Mouse (Mus musculus): Measurements from ENCODE around the gene Ndufs6. TPM values are rescaled to one million over a fixed set of nuclear protein-coding genes. Genes with fewer than 3 reads are reported as not detected.

Ndufs6 gene
- polyA plus RNA-seq, 1 experiment from 2014 or later, result 305 TPM

DNA sequence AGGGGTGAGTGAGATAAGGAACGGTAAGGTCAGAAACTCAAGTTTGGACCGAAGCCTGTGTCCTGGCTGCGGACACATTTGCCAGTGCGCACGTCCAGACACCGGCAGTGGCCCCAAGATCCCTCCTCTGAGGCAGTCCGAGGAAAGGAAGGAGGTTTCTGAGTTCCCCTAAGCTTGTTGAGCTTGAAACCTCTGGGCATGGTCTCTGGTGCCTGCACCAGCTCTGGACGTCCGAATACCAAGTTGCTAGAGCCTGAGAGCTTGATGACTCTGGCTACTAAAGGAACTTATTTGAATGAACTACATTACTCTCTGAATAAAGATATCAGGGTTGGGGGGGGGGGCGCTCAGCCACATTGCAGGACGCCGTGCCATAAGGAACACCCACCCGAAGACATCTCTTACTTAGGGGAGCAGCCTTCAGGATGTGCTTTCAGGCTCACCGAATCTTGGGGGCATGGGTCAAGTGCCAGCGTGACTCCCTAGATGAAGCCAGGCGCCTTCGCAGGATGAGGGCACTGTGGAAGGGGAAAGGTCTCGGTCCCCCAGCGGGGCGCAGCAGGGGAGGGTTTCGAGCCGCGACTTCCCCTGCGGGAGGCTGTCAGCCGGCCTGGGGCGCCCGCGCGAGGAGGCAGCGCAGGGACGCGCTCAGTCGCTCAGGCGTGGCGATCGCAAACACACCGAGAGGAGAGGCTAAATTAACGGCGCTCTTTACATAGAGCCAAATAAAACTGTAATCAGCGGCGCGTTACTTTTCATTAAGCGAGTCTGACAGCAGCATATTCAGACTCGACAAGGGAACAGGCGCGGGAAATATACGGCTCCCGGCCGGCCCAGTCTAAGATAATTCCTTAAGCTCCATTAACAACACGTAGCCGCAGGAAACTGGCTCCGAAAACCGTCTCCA lies 56.8 kb downstream of the Ndufs6 start:
- H3K27ac ChIP-seq (replicated peaks), result no peak overlapping the region
- no peaks in the 10 kb centered on the region for H3K9me3 ChIP-seq
- peak overlapping the region; percentile 54 for H3K4me2 ChIP-seq (replicated peaks)
- H3K27me3 ChIP-seq, result peaks cover 99% of the 10 kb centered on the region
- peak overlapping the region; percentile 32 for H3K4me3 ChIP-seq
- under 1% methylated on average over 52 of the region's 53 CpGs for WGBS
- H3K4me1 ChIP-seq, result peaks cover 18% of the 10 kb centered on the region
- no peaks in the 10 kb centered on the region for H3K36me3 ChIP-seq
- 0 out of 2 replicates have a peak, but pooled peaks have one; percentile 14 for ATAC-seq (ENCODE audit: low FRiP score, low read depth)
- H3K9ac ChIP-seq (replicated peaks), result 0 out of 2 replicates have a peak overlapping the region, but pooled peaks have one; percentile 2

DNA sequence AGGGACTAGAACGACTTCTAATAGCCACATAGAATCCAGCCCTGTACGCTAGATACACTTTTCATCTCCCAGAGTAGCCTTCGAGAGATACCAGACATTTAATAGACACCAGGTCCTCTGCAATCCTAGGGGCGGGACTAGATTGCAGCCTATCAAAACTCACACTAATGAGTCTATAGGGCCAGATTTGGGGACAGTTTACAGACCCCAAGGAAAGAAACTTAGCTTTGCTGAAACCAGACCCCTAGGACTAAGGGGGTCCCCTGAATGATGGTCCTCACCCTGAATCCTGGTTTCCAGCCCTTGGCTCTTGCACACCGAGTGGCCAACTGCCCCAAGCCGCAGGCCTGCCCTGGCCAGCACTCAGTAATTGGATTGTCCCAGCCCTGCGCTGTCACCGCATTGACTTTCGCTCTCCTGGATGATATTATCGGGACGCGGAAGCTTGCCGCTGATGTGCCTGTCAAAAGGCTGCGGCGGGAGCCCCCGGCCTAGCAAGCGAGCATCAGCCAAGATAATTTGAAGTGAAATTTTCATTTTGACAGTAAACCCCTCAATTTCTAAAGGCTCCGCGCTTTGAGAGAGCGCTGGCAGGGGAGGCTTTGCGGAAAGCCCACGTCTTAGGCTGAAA lies 57.8 kb downstream of the Ndufs6 start:
- 4% methylated on average over 22 of the region's 22 CpGs for WGBS
- peaks cover 20% of the 10 kb centered on the region for H3K4me1 ChIP-seq
- H3K27ac ChIP-seq (replicated peaks), result no peak overlapping the region
- peak overlapping the region; percentile 54 for H3K4me2 ChIP-seq (replicated peaks)
- ATAC-seq (ENCODE audit: low FRiP score, low read depth), result no peak
- no peaks in the 10 kb centered on the region for H3K9me3 ChIP-seq
- H3K9ac ChIP-seq (replicated peaks), result no peak overlapping the region
- H3K27me3 ChIP-seq, result peaks cover 99% of the 10 kb centered on the region
- H3K4me3 ChIP-seq, result peak overlapping the region; percentile 32
- H3K36me3 ChIP-seq, result no peaks in the 10 kb centered on the region

DNA sequence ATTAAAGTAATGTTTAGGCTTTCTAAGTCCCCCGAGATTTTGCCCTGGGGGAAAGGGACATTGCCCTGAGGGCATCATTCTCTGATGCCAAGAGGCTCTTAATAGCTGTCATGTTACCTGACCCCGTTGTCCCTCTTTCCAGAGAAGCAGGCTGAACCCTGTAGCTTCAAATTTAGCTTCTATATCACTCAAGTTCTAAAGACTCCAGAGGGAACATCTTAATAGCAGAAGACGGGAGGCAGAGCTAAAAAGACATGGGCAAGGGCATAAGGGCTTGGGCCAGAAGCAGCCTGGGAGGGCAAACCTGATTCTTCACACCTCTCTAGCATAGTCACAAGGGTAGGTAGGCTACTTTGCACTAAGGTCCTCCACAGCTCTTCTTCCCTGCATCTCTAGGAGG lies 58.5 kb downstream of the Ndufs6 start:
- ATAC-seq (ENCODE audit: low FRiP score, low read depth), result no peak
- 14% methylated on average over 3 of the region's 3 CpGs for WGBS
- H3K4me2 ChIP-seq (replicated peaks), result no peak overlapping the region
- H3K27ac ChIP-seq (replicated peaks), result no peak overlapping the region
- no peaks in the 10 kb centered on the region for H3K9me3 ChIP-seq
- H3K9ac ChIP-seq (replicated peaks), result no peak overlapping the region
- H3K4me3 ChIP-seq, result no peak overlapping the region
- no peaks in the 10 kb centered on the region for H3K36me3 ChIP-seq
- H3K4me1 ChIP-seq, result peaks cover 27% of the 10 kb centered on the region
- peaks cover 100% of the 10 kb centered on the region for H3K27me3 ChIP-seq

Other genes with a start within 250 kb of the Ndufs6 start
- gene Irx4, start 68.1 kb downstream of the Ndufs6 start, polyA plus RNA-seq (2016; fragmentation: Nextera tagmentation; extraction: Ambion mirVana), result 0.85 and 1.5 TPM in 2 replicates
- gene Mrpl36, start within 50 bp of the Ndufs6 start, polyA plus RNA-seq (2016; fragmentation: Nextera tagmentation; extraction: Ambion mirVana), result 106 and 112 TPM in 2 replicates
- gene Lpcat1, start 138.7 kb upstream of the Ndufs6 start, polyA plus RNA-seq (2016; fragmentation: Nextera tagmentation; extraction: Ambion mirVana), result 67.6 and 68.1 TPM in 2 replicates
- 0.18 and 0.71 TPM in 2 replicates for gene Slc6a3, start 208.2 kb upstream of the Ndufs6 start, polyA plus RNA-seq (2016; fragmentation: Nextera tagmentation; extraction: Ambion mirVana)

Data from midbrain, embryonic 12.5 days (tissue).